Mouse (Mus musculus) embryonic facial prominence, embryonic 14.5 days (tissue): Measurements from ENCODE around the gene Rex1bd. TPM values are rescaled to one million over a fixed set of nuclear protein-coding genes. Genes with fewer than 3 reads are reported as not detected.

Source experiments
- ATAC-seq: fragments of 200-750 bp; cut with Nextera tagmentation; 2 replicates; pipeline ENCODE4 v1.8.0; 2017; ENCODE audit warnings: low read depth, moderate number of reproducible peaks, moderate TSS enrichment
- DNase-seq: peaks from one replicate; pipeline ENCODE4 v3.0.0-alpha.2; 2015; ENCODE audit warnings: low spot score
- H3K27ac ChIP-seq: fragments of 300-500 bp; sonication (generic); replicated peaks from 2 replicates; pipeline ENCODE4 v1.5.1; 2014; ENCODE audit warnings: low read depth, mild to moderate bottlenecking, low read length, moderate library complexity
- H3K27me3 ChIP-seq: fragments of 300-500 bp; sonication (generic); replicated peaks from 2 replicates; pipeline ENCODE4 v1.6.1; 2014; ENCODE audit warnings: low read length; ENCODE audit not compliant: control insufficient read depth, insufficient read depth
- H3K36me3 ChIP-seq: fragments of 300-500 bp; sonication (generic); 2 replicates; pipeline ENCODE4 v1.6.1; 2014; ENCODE audit warnings: low read length, mixed read lengths; ENCODE audit not compliant: control insufficient read depth, insufficient read depth
- H3K4me1 ChIP-seq: fragments of 300-500 bp; sonication (generic); 2 replicates; pipeline ENCODE4 v1.6.1; 2014; ENCODE audit warnings: antibody characterized with exemption, low read length; ENCODE audit not compliant: control insufficient read depth, insufficient read depth
- H3K4me2 ChIP-seq: fragments of 300-500 bp; sonication (generic); 2 replicates; pipeline ENCODE4 v1.6.1; 2014; ENCODE audit warnings: low read depth, mild to moderate bottlenecking, low read length, moderate library complexity, mixed read lengths
- H3K4me3 ChIP-seq: fragments of 300-500 bp; sonication (generic); 2 replicates; pipeline ENCODE4 v1.5.1; 2014; ENCODE audit warnings: low read depth, mild to moderate bottlenecking, low read length
- H3K9ac ChIP-seq: fragments of 300-500 bp; sonication (generic); 2 replicates; pipeline ENCODE4 v1.6.1; 2014; ENCODE audit warnings: low read depth, mild to moderate bottlenecking, low read length, moderate library complexity, mixed read lengths
- H3K9me3 ChIP-seq: fragments of 300-500 bp; sonication (generic); 2 replicates; pipeline ENCODE4 v1.6.1; 2016; ENCODE audit warnings: low read length; ENCODE audit not compliant: control insufficient read depth
- WGBS: fragments of 180-500 bp; shearing (Covaris S2); extraction: QIAGEN DNeasy Blood & Tissue Kit; methylation state at CpG from one replicate; pipeline ENCODE4 v1.1.7; 2014; 5-methylcytosine and 5-hydroxymethylcytosine counted together
- polyA plus RNA-seq: library from polyadenylated mRNA; unstranded; fragments of >200 nt; fragmentation: Nextera tagmentation; extraction: Ambion mirVana; gene quantifications from 2 replicates; pipeline ENCODE4 v1.2.1, GENCODE M21; 2014

The Rex1bd gene
- polyA plus RNA-seq, 1 experiment from 2014 or later: 148 TPM

GRCm38 (mm10) chr8:70544200-70544687 lies 37.7 kb upstream of the Rex1bd start:
- no peak overlapping the region for H3K4me3 ChIP-seq
- H3K9ac ChIP-seq: no peak overlapping the region
- H3K9me3 ChIP-seq: no peaks in the 10 kb centered on the region
- peaks cover 14% of the 10 kb centered on the region for H3K4me1 ChIP-seq
- H3K27ac ChIP-seq: no peak overlapping the region
- 69% methylated on average over 6 of the region's 6 CpGs for WGBS
- no peaks in the 10 kb centered on the region for H3K27me3 ChIP-seq
- no peak overlapping the region for H3K4me2 ChIP-seq
- H3K36me3 ChIP-seq: no peaks in the 10 kb centered on the region
- ATAC-seq (no peak), DNase-seq (no peak)

GRCm38 (mm10) chr8:70541081-70541480 lies 34.5 kb upstream of the Rex1bd start:
- ATAC-seq: no peak
- peaks cover 10% of the 10 kb centered on the region for H3K36me3 ChIP-seq
- H3K9me3 ChIP-seq: no peaks in the 10 kb centered on the region
- no peak for DNase-seq
- H3K9ac ChIP-seq: peak overlapping the region; percentile 84
- no peak overlapping the region for H3K27ac ChIP-seq
- peaks cover 14% of the 10 kb centered on the region for H3K4me1 ChIP-seq
- H3K4me3 ChIP-seq: peak overlapping the region; percentile 73; the same call in 1 of the 2 replicates
- no peaks in the 10 kb centered on the region for H3K27me3 ChIP-seq
- WGBS: 75% methylated on average over 5 of the region's 5 CpGs
- H3K4me2 ChIP-seq: peak overlapping the region; percentile 87

GRCm38 (mm10) chr8:70540507-70541071 lies 34.0 kb upstream of the Rex1bd start:
- DNase-seq: no peak
- H3K4me1 ChIP-seq: peaks cover 14% of the 10 kb centered on the region
- H3K4me2 ChIP-seq: peak overlapping the region; percentile 87
- H3K9me3 ChIP-seq: no peaks in the 10 kb centered on the region
- WGBS: 44% methylated on average over 7 of the region's 7 CpGs
- no peak overlapping the region for H3K27ac ChIP-seq
- peaks cover 14% of the 10 kb centered on the region for H3K36me3 ChIP-seq
- H3K27me3 ChIP-seq: no peaks in the 10 kb centered on the region
- H3K4me3 ChIP-seq: peak overlapping the region; percentile 73
- ATAC-seq: no peak
- peak overlapping the region; percentile 84 for H3K9ac ChIP-seq

GRCm38 (mm10) chr8:70540013-70540506 lies 33.5 kb upstream of the Rex1bd start:
- Histone ChIP-seq H3K9me3 (no peaks in the 10 kb centered on the region), H3K4me1 (peaks cover 14% of the 10 kb centered on the region), H3K4me3 (peak overlapping the region; percentile 73), H3K27me3 (no peaks in the 10 kb centered on the region), H3K36me3 (peaks cover 20% of the 10 kb centered on the region), H3K27ac (peak overlapping the region; percentile 94; the same call in 1 of the 2 replicates), H3K9ac (peak overlapping the region; percentile 84), H3K4me2 (peak overlapping the region; percentile 87)
- no peak for ATAC-seq
- WGBS: 12% methylated on average over 4 of the region's 4 CpGs
- no peak for DNase-seq

GRCm38 (mm10) chr8:70539077-70539813 lies 32.7 kb upstream of the Rex1bd start, which contains the start of gene Ell:
Gene Ell, plus strand, starts transcription at chr8:70539457.
- H3K4me2 ChIP-seq: peak within 1 kb of the TSS; percentile 87
- H3K4me1 ChIP-seq: peaks cover 14% of the 10 kb centered on the region
- peaks cover 28% of the 10 kb centered on the region for H3K36me3 ChIP-seq
- DNase-seq: peak; percentile 100
- peak; percentile 93 for ATAC-seq
- peak within 1 kb of the TSS; percentile 94 for H3K27ac ChIP-seq
- H3K4me3 ChIP-seq: peak within 1 kb of the TSS; percentile 73
- H3K9ac ChIP-seq: peak within 1 kb of the TSS; percentile 84
- no peaks in the 10 kb centered on the region for H3K27me3 ChIP-seq
- 0% methylated on average over 31 of the region's 58 CpGs for WGBS
- no peaks in the 10 kb centered on the region for H3K9me3 ChIP-seq

- under 1% methylated on average over 30 of the region's 32 CpGs for WGBS
- H3K36me3 ChIP-seq: peaks cover 34% of the 10 kb centered on the region
- H3K4me2 ChIP-seq: peak overlapping the region; percentile 87
These were observed 32.1 kb upstream of the Rex1bd start for GRCm38 (mm10) chr8:70538633-70539076.

GRCm38 (mm10) chr8:70538024-70538579 lies 31.6 kb upstream of the Rex1bd start:
- DNase-seq: peak; percentile 73
- Histone ChIP-seq H3K9me3 (no peaks in the 10 kb centered on the region), H3K27me3 (no peaks in the 10 kb centered on the region), H3K4me1 (peaks cover 14% of the 10 kb centered on the region), H3K36me3 (peaks cover 37% of the 10 kb centered on the region), H3K27ac (peak overlapping the region; percentile 94), H3K9ac (peak overlapping the region; percentile 60), H3K4me3 (peak overlapping the region; percentile 73), H3K4me2 (peak overlapping the region; percentile 87)
- 12% methylated on average over 24 of the region's 24 CpGs for WGBS
- ATAC-seq: no peak

More at GRCm38 (mm10) chr8:70538633-70539076, 32.1 kb upstream of the Rex1bd start:
- no peaks in the 10 kb centered on the region for H3K27me3 ChIP-seq
- ATAC-seq (peak; percentile 77), DNase-seq (peak; percentile 99)
- H3K4me1 ChIP-seq: peaks cover 14% of the 10 kb centered on the region
- peak overlapping the region; percentile 84 for H3K9ac ChIP-seq
- H3K27ac ChIP-seq: peak overlapping the region; percentile 94
- peak overlapping the region; percentile 73 for H3K4me3 ChIP-seq
- no peaks in the 10 kb centered on the region for H3K9me3 ChIP-seq

GRCm38 (mm10) chr8:70535701-70536100 lies 29.1 kb upstream of the Rex1bd start:
- ATAC-seq (no peak), DNase-seq (no peak)
- peaks cover 61% of the 10 kb centered on the region for H3K36me3 ChIP-seq
- no peaks in the 10 kb centered on the region for H3K9me3 ChIP-seq
- no peak overlapping the region for H3K4me2 ChIP-seq
- 89% methylated on average over 2 of the region's 2 CpGs for WGBS
- no peaks in the 10 kb centered on the region for H3K27me3 ChIP-seq
- H3K9ac ChIP-seq: no peak overlapping the region
- H3K4me1 ChIP-seq: peaks cover 6% of the 10 kb centered on the region
- H3K4me3 ChIP-seq: no peak overlapping the region
- no peak overlapping the region for H3K27ac ChIP-seq
